Mouse (Mus musculus): Measurements from ENCODE around the gene Lypla2. TPM values are rescaled to one million over a fixed set of nuclear protein-coding genes. Genes with fewer than 3 reads are reported as not detected.
A peak's percentile ranks its signal among the peaks of the same experiment; 100 is the strongest.

The Lypla2 gene
- polyA plus RNA-seq, 1 experiment from 2014 or later = 90.3 TPM

- H3K9ac ChIP-seq (ENCODE audit: low read depth, low read length) = peak overlapping the region; percentile 78
- peak overlapping the region; percentile 89 for H3K27ac ChIP-seq (ENCODE audit: low read depth, low read length)
- no peak for ATAC-seq
- H3K4me1 ChIP-seq (replicated peaks; ENCODE audit: control insufficient read depth, insufficient read depth, low read length) = 0 out of 2 replicates have a peak, but pooled peaks cover 4% of the 10 kb centered on the region
- H3K4me2 ChIP-seq (replicated peaks; ENCODE audit: low read depth) = peak overlapping the region; percentile 97
- TF ChIP-seq CTCF (IDR thresholded peaks at IDR 0.05; ENCODE audit: low read depth) = no peak
- WGBS = 6% methylated on average over 15 of the region's 15 CpGs
- peaks cover 49% of the 10 kb centered on the region for H3K36me3 ChIP-seq (ENCODE audit: control insufficient read depth, insufficient read depth)
- H3K9me3 ChIP-seq (ENCODE audit: control insufficient read depth) = no peaks in the 10 kb centered on the region
- peak overlapping the region; percentile 70 for H3K4me3 ChIP-seq (ENCODE audit: low read depth, low read length)
- no peaks in the 10 kb centered on the region for H3K27me3 ChIP-seq (replicated peaks; ENCODE audit: control insufficient read depth, insufficient read depth, low read length)
Measured at GRCm38 (mm10) chr4:135962946-135963345, 9.5 kb downstream of the Lypla2 start.

GRCm38 (mm10) chr4:135962198-135962597 lies 10.2 kb downstream of the Lypla2 start:
- no peaks in the 10 kb centered on the region for H3K27me3 ChIP-seq (replicated peaks; ENCODE audit: control insufficient read depth, insufficient read depth, low read length)
- no peak overlapping the region for H3K4me2 ChIP-seq (replicated peaks; ENCODE audit: low read depth)
- 80% methylated on average over 7 of the region's 7 CpGs for WGBS
- no peak overlapping the region for H3K4me3 ChIP-seq (ENCODE audit: low read depth, low read length)
- peaks cover 41% of the 10 kb centered on the region for H3K36me3 ChIP-seq (ENCODE audit: control insufficient read depth, insufficient read depth)
- H3K9me3 ChIP-seq (ENCODE audit: control insufficient read depth) = no peaks in the 10 kb centered on the region
- H3K27ac ChIP-seq (ENCODE audit: low read depth, low read length) = no peak overlapping the region
- no peak overlapping the region for H3K9ac ChIP-seq (ENCODE audit: low read depth, low read length)
- no peak for ATAC-seq
- TF ChIP-seq CTCF (IDR thresholded peaks at IDR 0.05; ENCODE audit: low read depth) = no peak
- 0 out of 2 replicates have a peak, but pooled peaks cover 4% of the 10 kb centered on the region for H3K4me1 ChIP-seq (replicated peaks; ENCODE audit: control insufficient read depth, insufficient read depth, low read length)

- Histone ChIP-seq H3K9ac (ENCODE audit: low read depth, low read length) (no peak overlapping the region), H3K4me1 (replicated peaks; ENCODE audit: control insufficient read depth, insufficient read depth, low read length) (0 out of 2 replicates have a peak, but pooled peaks cover 4% of the 10 kb centered on the region), H3K4me2 (replicated peaks; ENCODE audit: low read depth) (no peak overlapping the region), H3K27me3 (replicated peaks; ENCODE audit: control insufficient read depth, insufficient read depth, low read length) (no peaks in the 10 kb centered on the region), H3K9me3 (ENCODE audit: control insufficient read depth) (no peaks in the 10 kb centered on the region), H3K4me3 (ENCODE audit: low read depth, low read length) (no peak overlapping the region), H3K27ac (ENCODE audit: low read depth, low read length) (no peak overlapping the region), H3K36me3 (ENCODE audit: control insufficient read depth, insufficient read depth) (peaks cover 37% of the 10 kb centered on the region)
- TF ChIP-seq CTCF (IDR thresholded peaks at IDR 0.05; ENCODE audit: low read depth) = no peak
- ATAC-seq = no peak
- 90% methylated on average over 5 of the region's 5 CpGs for WGBS
Measured at GRCm38 (mm10) chr4:135961709-135962108, 10.7 kb downstream of the Lypla2 start.

- Histone ChIP-seq H3K4me3 (ENCODE audit: low read depth, low read length) (no peak overlapping the region), H3K27ac (ENCODE audit: low read depth, low read length) (no peak overlapping the region), H3K36me3 (ENCODE audit: control insufficient read depth, insufficient read depth) (peaks cover 37% of the 10 kb centered on the region), H3K27me3 (replicated peaks; ENCODE audit: control insufficient read depth, insufficient read depth, low read length) (no peaks in the 10 kb centered on the region), H3K9me3 (ENCODE audit: control insufficient read depth) (no peaks in the 10 kb centered on the region), H3K9ac (ENCODE audit: low read depth, low read length) (no peak overlapping the region), H3K4me2 (replicated peaks; ENCODE audit: low read depth) (no peak overlapping the region), H3K4me1 (replicated peaks; ENCODE audit: control insufficient read depth, insufficient read depth, low read length) (0 out of 2 replicates have a peak, but pooled peaks cover 4% of the 10 kb centered on the region)
- peak; percentile 97 for TF ChIP-seq CTCF (IDR thresholded peaks at IDR 0.05; ENCODE audit: low read depth)
- ATAC-seq = no peak
- 28% methylated on average over 5 of the region's 5 CpGs for WGBS
Measured at GRCm38 (mm10) chr4:135960717-135961116, 11.7 kb downstream of the Lypla2 start.

GRCm38 (mm10) chr4:135958354-135958753 lies 14.1 kb downstream of the Lypla2 start:
- Histone ChIP-seq H3K9ac (ENCODE audit: low read depth, low read length) (peak overlapping the region; percentile 22; the same call in 1 of the 2 replicates), H3K27me3 (replicated peaks; ENCODE audit: control insufficient read depth, insufficient read depth, low read length) (no peaks in the 10 kb centered on the region), H3K4me1 (replicated peaks; ENCODE audit: control insufficient read depth, insufficient read depth, low read length) (0 out of 2 replicates have a peak, but pooled peaks cover 4% of the 10 kb centered on the region), H3K4me3 (ENCODE audit: low read depth, low read length) (peak overlapping the region; percentile 9; the same call in 1 of the 2 replicates), H3K27ac (ENCODE audit: low read depth, low read length) (peak overlapping the region; percentile 90), H3K36me3 (ENCODE audit: control insufficient read depth, insufficient read depth) (peaks cover 55% of the 10 kb centered on the region), H3K9me3 (ENCODE audit: control insufficient read depth) (no peaks in the 10 kb centered on the region), H3K4me2 (replicated peaks; ENCODE audit: low read depth) (peak overlapping the region; percentile 56)
- ATAC-seq = peak; percentile 87
- 27% methylated on average over 8 of the region's 8 CpGs for WGBS
- TF ChIP-seq CTCF (IDR thresholded peaks at IDR 0.05; ENCODE audit: low read depth) = peak; percentile 39

GRCm38 (mm10) chr4:135955886-135956285 lies 16.5 kb downstream of the Lypla2 start:
- Histone ChIP-seq H3K9me3 (ENCODE audit: control insufficient read depth) (no peaks in the 10 kb centered on the region), H3K36me3 (ENCODE audit: control insufficient read depth, insufficient read depth) (peaks cover 58% of the 10 kb centered on the region), H3K9ac (ENCODE audit: low read depth, low read length) (no peak overlapping the region), H3K4me2 (replicated peaks; ENCODE audit: low read depth) (no peak overlapping the region), H3K4me3 (ENCODE audit: low read depth, low read length) (no peak overlapping the region), H3K27ac (ENCODE audit: low read depth, low read length) (no peak overlapping the region), H3K4me1 (replicated peaks; ENCODE audit: control insufficient read depth, insufficient read depth, low read length) (0 out of 2 replicates have a peak, but pooled peaks cover 4% of the 10 kb centered on the region), H3K27me3 (replicated peaks; ENCODE audit: control insufficient read depth, insufficient read depth, low read length) (no peaks in the 10 kb centered on the region)
- 83% methylated on average over 9 of the region's 9 CpGs for WGBS
- no peak for TF ChIP-seq CTCF (IDR thresholded peaks at IDR 0.05; ENCODE audit: low read depth)
- no peak for ATAC-seq

All from intestine, postnatal 0 days (tissue).